Mouse (Mus musculus): ENCODE measurements at regions not wholly inside any gene's neighbourhood (a gene's known extent, or its start where the extent isn't known, plus 50 kb on each side); places are given as distances from the start of the nearest gene placed in this dataset.

DNA sequence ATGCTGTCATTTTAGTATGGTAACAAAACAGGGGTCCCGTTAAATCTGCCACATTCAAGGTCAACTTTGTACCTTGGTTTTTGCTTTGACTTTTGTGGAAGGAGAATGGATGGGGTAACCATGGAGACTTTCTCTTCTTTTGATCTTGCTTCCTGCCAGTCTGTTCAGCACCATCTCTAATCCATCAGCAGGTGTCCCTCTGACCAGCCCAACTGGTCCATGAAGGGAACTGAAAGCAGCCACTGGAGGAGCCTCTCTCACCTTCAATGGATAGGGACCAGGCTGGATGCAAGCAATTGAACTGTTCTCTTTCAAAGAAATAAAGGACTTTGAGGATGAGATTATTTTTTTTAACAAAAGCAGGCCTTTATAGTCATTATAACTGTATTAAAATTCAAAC lies 253.2 kb downstream of the Sox11 start:
- TF ChIP-seq POLR2A (IDR thresholded peaks at IDR 0.05; ENCODE audit: low read depth, low read length), result no peak
- TF ChIP-seq CTCF (IDR thresholded peaks at IDR 0.05; ENCODE audit: extremely low read depth, insufficient read length, insufficient replicate concordance, low read depth, low read length), result no peak

Measured in small intestine, adult 2 months (tissue).